Mouse (Mus musculus): Measurements from ENCODE around the gene 3110082I17Rik. TPM values are rescaled to one million over a fixed set of nuclear protein-coding genes. Genes with fewer than 3 reads are reported as not detected.

Gene 3110082I17Rik
- total and polyA plus RNA-seq, 3 experiments: 41.2 to 100.0 (median 46.9) TPM

DNA sequence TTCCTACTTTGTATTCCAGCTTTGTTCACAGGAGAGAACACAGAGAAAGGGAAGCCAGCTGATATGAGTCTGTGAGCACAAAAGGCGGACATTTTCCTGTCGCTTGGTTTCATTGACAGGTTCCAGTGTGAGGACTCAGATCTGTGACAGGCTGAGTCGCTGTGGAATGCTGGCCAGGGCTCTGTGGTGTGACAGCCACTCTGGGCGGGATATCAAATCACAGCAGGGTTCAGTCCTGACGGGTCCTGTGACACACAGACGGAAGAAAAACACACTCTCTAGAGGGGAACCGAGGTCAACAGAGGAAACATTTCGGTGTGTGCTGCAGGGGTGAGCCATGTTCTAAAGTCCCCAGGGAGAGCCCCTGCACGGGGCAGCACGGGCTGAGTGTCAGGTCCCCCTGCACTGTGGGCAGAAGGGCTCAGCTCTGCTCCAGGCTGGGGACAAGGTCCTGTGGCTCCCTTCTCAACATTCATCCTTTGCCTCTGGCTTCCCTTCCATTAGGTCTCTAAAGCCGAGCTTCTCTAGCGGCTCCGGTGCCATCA lies 122.4 kb downstream of the 3110082I17Rik start:
- H3K4me3 ChIP-seq (replicated peaks in 1 of 3; ENCODE audit: low read depth in 2 of 3, low read length in 2 of 3, poor library complexity in 1 of 3): no peak overlapping the region
- no peaks in the 10 kb centered on the region; the same call in 1 of the 2 replicates for H3K79me2 ChIP-seq (replicated peaks; ENCODE audit: control insufficient read depth, extremely low read depth, insufficient read depth, poor library complexity, severe bottlenecking)
- no peaks in the 10 kb centered on the region for H3K9me3 ChIP-seq (replicated peaks; ENCODE audit: low read length)
- TF ChIP-seq EP300 (IDR thresholded peaks at IDR 0.05; ENCODE audit: low read length): no peak
- TF ChIP-seq IRF4 (IDR thresholded peaks at IDR 0.05; ENCODE audit: low read depth, low read length): no peak
- no peak for TF ChIP-seq ZKSCAN1 (IDR thresholded peaks at IDR 0.05; ENCODE audit: borderline replicate concordance, low read depth, low read length)
- TF ChIP-seq UBTF (IDR thresholded peaks at IDR 0.05; ENCODE audit: low read depth, low read length): no peak
- no peak for TF ChIP-seq NELFE (IDR thresholded peaks at IDR 0.05; ENCODE audit: low read depth, low read length)
- H3K27me3 ChIP-seq (replicated peaks): no peaks in the 10 kb centered on the region
- peaks cover 0 to 13% of the 10 kb centered on the region in 2 experiments; a peak in 2 of 4 replicates for H3K4me1 ChIP-seq (ENCODE audit: control insufficient read depth in 1 of 2, insufficient read depth in 2 of 2)
- no peak overlapping the region for H3K27ac ChIP-seq (ENCODE audit: insufficient read depth, low read depth)
- dilution Hi-C loops (cut with MboI; ENCODE audit: extremely low pct_ligation_motif_present, extremely low pct_unique_long_range_greater_than_20kb, low sequenced_read_pairs) (no loop called here), in situ Hi-C loops (cut with MboI; ENCODE audit: low pct_ligation_motif_present, low pct_unique_long_range_greater_than_20kb, low sequenced_read_pairs) (no loop called here)
- no peak overlapping the region for H3K9ac ChIP-seq (ENCODE audit: insufficient read depth, low read depth)
- H3K4me2 ChIP-seq (ENCODE audit: insufficient read depth, low read depth, poor library complexity, severe bottlenecking): no peak overlapping the region
- DNase-seq (ENCODE audit: extremely low read depth): no peak
- H3K36me3 ChIP-seq (replicated peaks in 1 of 2; ENCODE audit: control insufficient read depth in 1 of 2, insufficient read depth in 1 of 2, low read length in 1 of 2): peaks cover 51 to 76% of the 10 kb centered on the region in 2 experiments

DNA sequence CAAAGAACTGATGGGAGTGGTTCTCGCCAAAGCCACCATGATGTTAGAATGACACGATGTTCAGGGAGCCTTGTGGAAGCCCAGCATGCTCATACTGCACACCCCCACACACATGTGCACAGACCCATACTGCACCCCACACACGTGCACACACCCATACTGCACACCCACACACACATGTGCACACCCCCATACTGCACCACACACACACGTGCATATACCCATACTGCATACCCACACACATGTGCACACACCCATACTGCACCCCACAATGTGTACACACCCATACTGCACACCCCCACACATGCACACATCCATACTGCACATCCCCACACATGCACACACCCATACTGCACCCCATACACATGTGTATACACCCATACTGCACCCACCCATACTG lies 124.7 kb downstream of the 3110082I17Rik start:
- in situ Hi-C loops (cut with MboI; ENCODE audit: low pct_ligation_motif_present, low pct_unique_long_range_greater_than_20kb, low sequenced_read_pairs) (no loop called here), dilution Hi-C loops (cut with MboI; ENCODE audit: extremely low pct_ligation_motif_present, extremely low pct_unique_long_range_greater_than_20kb, low sequenced_read_pairs) (no loop called here)
- H3K36me3 ChIP-seq (replicated peaks in 1 of 2; ENCODE audit: control insufficient read depth in 1 of 2, insufficient read depth in 1 of 2, low read length in 1 of 2): peaks cover 39 to 57% of the 10 kb centered on the region in 2 experiments
- H3K27me3 ChIP-seq (replicated peaks): no peaks in the 10 kb centered on the region
- no peak for TF ChIP-seq ZKSCAN1 (IDR thresholded peaks at IDR 0.05; ENCODE audit: borderline replicate concordance, low read depth, low read length)
- TF ChIP-seq PAX5 (IDR thresholded peaks at IDR 0.05; ENCODE audit: low read length): no peak
- no peak for TF ChIP-seq ETS1 (conservative IDR thresholded peaks at IDR 0.05; ENCODE audit: low read depth, low read length)
- no peak for TF ChIP-seq SIN3A (IDR thresholded peaks at IDR 0.05; ENCODE audit: low read length)
- TF ChIP-seq RCOR1 (conservative IDR thresholded peaks at IDR 0.05; ENCODE audit: low read depth, low read length): no peak
- no peak for TF ChIP-seq USF1 (IDR thresholded peaks at IDR 0.05; ENCODE audit: low read depth, low read length)
- no peak for TF ChIP-seq USF2 (conservative IDR thresholded peaks at IDR 0.05; ENCODE audit: low read depth, low read length)
- TF ChIP-seq ZMIZ1 (IDR thresholded peaks at IDR 0.05; ENCODE audit: low read depth, low read length): no peak
- no peak for TF ChIP-seq JUND (conservative IDR thresholded peaks at IDR 0.05; ENCODE audit: low read depth, low read length)
- TF ChIP-seq NELFE (IDR thresholded peaks at IDR 0.05; ENCODE audit: low read depth, low read length): no peak
- no peak for TF ChIP-seq JUN (IDR thresholded peaks at IDR 0.05; ENCODE audit: insufficient read depth, low read depth, low read length)
- TF ChIP-seq MXI1 (IDR thresholded peaks at IDR 0.05; ENCODE audit: low read depth, low read length): no peak
- no peak for TF ChIP-seq ZNF384 (IDR thresholded peaks at IDR 0.05; ENCODE audit: low read depth, low read length)
- no peak for TF ChIP-seq ZC3H11A (IDR thresholded peaks at IDR 0.05; ENCODE audit: low read depth, low read length)
- no peak for TF ChIP-seq IRF4 (IDR thresholded peaks at IDR 0.05; ENCODE audit: low read depth, low read length)
- no peak for TF ChIP-seq ELF1 (IDR thresholded peaks at IDR 0.05; ENCODE audit: low read depth, low read length)
- no peak for TF ChIP-seq NRF1 (IDR thresholded peaks at IDR 0.05; ENCODE audit: low read depth, low read length)
- DNase-seq (ENCODE audit: extremely low read depth): no peak
- no peak overlapping the region for H3K27ac ChIP-seq (ENCODE audit: insufficient read depth, low read depth)
- no peak overlapping the region for H3K4me2 ChIP-seq (ENCODE audit: insufficient read depth, low read depth, poor library complexity, severe bottlenecking)
- no peaks in the 10 kb centered on the region for H3K79me2 ChIP-seq (replicated peaks; ENCODE audit: control insufficient read depth, extremely low read depth, insufficient read depth, poor library complexity, severe bottlenecking)
- no peaks in the 10 kb centered on the region for H3K9me3 ChIP-seq (replicated peaks; ENCODE audit: low read length)
- no peak overlapping the region for H3K4me3 ChIP-seq (replicated peaks in 1 of 3; ENCODE audit: low read depth in 2 of 3, low read length in 2 of 3, poor library complexity in 1 of 3)
- H3K9ac ChIP-seq (ENCODE audit: insufficient read depth, low read depth): no peak overlapping the region
- H3K4me1 ChIP-seq (ENCODE audit: control insufficient read depth in 1 of 2, insufficient read depth in 2 of 2): peaks cover 0 to 15% of the 10 kb centered on the region in 2 experiments; a peak in 2 of 4 replicates

Data from CH12.LX (cell line).